Mouse (Mus musculus): ENCODE measurements around the gene Cnot3. TPM values are rescaled to one million over a fixed set of nuclear protein-coding genes. Genes with fewer than 3 reads are reported as not detected.

Gene Cnot3
- polyA plus RNA-seq (2014; fragmentation: Illumina TruSeq; extraction: RNeasy Lipid Tissue Mini Kit (QIAGEN cat#74804); ENCODE audit: low read depth, low replicate concordance): 30.1 TPM

DNA sequence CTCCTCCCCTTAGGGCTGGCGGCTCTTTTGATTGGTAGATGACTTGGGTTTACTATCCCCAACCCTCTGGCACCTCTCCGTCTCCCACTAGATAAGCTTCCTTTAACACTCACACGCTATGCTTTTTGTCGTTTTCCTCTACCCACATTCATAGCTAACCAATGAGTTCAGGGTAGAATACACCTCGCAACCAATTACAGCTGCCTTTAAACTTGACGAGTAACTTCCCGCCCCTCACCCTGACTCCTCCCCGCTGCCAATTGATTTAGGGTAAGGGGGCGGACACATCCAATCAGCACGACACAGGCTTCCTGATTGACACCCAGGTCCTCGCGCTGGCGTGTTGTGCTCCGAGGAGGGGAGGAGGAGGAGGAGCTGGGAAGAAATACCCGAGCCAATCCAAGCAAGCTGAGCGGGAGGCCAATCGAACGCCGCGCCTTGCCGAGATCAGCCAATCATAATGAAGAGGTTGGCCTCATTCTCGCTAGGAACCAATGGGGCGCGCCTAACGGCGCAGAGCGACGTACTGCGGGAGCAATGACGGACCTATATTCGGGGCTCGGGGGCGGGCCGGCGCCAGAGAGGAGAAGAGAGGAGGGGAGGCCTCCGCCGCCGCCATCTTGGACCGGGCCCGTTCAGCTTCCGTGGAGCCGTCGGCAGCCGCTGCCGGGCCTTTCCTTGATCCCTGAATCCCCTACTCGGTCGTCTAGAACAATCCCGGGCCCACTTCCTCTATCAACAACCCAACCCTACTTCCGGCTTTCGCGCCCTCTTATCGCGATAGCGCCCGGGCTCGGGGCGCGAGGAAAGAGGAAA lies at the start of gene Cnot3:
TSS of gene Cnot3 (plus strand) at position 597 of the 816 bp plus-strand sequence.

DNA sequence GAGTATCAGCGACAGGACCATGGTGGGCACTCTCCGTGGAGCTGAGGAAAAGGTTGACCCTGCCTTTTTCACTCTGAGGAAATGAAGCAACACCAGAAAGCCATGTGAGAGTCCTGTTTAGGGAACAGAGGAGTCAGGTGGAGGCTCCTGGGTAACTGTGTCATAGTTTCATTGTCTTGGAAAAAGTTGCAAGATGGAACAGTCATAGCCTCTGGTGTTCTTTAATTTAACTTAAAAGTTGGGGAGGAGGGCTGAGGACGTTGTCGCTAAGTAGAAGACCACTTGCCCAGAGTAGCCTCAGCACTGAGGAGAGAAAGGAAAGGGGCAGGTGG lies 29.0 kb upstream of the Cnot3 start, which contains the start of gene Oscar:
TSS of gene Oscar (minus strand) at position 101 of the 332 bp plus-strand sequence.

DNA sequence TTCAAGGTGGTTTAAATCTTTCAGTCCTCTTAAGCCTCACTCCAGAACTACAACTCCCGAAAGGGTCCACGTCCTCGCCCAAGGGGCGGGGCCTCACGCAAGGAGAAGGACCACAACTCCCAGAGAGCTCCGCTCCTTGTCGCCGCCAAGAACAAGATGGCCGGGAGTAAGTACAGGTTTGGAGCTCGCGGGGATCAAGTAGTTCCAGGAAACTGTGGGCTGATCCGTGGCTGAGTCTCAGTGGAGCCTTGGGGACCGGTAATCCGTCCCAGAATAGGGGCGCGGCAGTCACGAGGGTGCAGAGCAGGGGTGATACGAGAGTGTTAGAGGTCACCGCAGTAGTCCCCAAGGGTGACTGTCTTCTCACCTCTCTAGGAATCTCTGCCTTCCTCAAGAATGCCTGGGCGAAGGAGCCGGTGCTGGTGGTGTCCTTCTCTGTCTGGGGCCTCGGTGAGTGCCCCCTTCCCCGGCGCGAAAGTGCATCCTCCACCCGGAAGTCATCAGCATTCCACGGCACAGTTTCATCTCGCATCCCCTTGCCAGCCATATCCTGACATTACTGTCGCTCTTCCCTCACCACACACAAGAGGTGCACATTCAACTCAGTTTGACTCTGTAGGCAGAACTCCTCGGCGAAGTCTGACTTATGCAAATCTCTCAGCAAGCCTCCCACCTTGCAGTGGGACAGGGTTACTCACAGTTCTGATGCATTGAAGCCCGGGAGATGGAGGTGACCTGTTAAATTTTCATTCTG lies 27.6 kb upstream of the Cnot3 start, which contains the start of gene Ndufa3:
TSS of gene Ndufa3 (plus strand) at position 132 of the 754 bp plus-strand sequence.

DNA sequence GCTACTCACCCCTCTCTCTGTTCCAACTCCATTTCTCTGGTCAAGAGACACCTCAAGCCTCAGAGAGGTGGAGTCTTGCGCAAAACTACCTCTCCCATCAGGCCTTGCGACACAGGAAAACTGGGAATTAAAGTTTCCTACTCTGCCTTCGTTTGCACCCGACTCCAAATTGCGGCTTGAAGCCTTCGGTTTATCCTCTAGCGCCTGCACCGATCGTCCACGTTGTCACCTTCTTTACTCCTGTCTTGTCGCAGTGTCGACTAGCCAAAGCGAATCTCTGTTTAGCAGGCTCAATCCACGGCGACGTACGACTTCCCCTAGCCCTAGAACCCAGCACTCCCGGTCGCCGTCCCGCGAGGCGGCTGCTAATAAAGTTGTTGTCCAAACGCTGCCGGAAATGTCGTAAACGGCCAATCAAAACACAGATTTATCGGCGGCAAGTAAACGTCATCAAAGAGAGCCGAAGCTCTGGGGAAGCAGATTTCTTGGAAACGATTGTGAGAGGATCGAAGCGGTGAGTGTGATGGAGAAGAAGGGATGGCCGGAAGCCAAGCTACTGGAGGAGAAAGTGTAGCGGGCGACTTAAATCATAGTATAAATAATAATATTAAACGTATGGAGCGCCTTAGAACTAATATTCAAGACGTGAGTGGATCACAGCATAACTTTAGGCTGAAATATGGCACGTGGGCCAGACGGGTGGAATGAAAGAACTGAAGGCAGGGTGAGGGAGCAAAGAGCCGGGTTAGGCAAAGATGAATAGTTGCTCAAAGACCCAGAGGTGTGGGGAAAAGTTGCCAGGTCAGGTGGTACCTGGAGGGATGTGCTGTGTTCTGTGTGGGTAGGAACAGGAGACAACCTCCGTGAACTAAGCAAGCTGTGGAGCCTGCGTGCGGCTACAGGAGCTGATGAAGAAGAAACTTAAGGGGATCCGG lies 15.3 kb upstream of the Cnot3 start, which contains the start of the genes Tfpt and Prpf31:
TSS of gene Tfpt (minus strand) at position 387 of the 935 bp plus-strand sequence.
TSS of gene Prpf31 (plus strand) at position 443 of the 935 bp plus-strand sequence.

DNA sequence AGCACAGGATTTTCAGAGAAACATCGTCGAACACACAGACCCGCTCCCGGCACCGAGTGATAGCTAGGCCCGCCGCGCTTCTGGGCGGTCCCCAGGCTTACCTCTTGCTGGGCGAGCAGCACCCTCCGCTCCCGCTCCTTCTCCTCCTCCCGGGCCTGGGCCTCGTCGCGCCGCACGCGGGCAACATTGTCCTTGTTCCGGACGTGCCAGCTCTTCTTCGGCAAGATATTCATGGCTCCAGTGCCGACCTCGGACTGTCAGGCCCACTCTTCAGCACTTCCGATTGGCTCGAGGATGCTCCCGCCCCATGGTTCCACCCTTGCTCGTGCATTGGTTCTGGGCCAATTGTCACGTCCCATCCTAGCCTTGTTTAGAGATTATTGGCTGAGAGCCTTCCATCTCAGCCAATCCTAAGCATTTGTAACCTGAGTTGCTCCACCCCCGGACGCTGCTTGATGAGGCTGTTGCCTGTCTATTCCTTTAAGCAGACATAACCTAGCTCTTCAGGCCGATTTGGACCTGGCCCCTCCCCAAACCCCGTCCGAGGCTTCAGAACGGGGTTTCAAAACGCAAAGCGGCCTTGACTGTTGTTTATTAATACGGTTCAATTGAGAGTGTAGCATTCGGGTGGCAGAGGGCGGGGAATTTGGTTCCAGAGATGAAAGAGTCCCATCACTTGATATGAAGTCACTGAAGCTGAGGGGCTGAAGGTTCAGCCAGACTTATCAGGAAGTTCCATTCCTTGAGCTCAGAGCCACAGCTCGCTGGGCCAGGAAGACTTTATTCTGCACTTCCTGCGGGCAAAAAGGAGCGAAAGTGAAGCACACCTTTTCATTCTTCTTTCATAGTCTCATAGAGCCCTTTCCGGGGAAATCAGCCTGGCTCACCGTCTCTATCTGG lies 20.4 kb downstream of the Cnot3 start, which contains the start of gene Leng1:
TSS of gene Leng1 (minus strand) at position 626 of the 900 bp plus-strand sequence.

DNA sequence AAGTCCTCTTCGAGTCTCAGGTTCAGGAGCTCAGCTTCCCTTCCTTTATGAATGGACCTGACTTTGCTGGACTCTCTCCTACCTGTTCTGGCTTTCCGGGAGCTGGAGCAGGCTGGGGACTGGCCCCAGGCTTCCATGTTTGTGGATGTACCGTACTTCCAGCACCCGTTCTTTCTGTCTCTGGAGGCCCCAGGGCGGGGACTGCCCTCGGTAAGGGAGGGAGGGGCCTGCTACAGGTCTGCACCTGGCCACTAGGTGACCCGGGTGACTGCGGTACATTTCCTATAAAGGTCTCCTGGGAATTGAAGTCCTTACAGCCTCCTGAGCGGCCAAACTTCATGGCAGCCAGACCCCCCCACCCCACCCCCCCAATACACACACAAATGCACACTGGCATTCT lies 32.3 kb downstream of the Cnot3 start, which contains the start of gene Tmc4:
TSS of gene Tmc4 (minus strand) at position 212 of the 400 bp plus-strand sequence.

DNA sequence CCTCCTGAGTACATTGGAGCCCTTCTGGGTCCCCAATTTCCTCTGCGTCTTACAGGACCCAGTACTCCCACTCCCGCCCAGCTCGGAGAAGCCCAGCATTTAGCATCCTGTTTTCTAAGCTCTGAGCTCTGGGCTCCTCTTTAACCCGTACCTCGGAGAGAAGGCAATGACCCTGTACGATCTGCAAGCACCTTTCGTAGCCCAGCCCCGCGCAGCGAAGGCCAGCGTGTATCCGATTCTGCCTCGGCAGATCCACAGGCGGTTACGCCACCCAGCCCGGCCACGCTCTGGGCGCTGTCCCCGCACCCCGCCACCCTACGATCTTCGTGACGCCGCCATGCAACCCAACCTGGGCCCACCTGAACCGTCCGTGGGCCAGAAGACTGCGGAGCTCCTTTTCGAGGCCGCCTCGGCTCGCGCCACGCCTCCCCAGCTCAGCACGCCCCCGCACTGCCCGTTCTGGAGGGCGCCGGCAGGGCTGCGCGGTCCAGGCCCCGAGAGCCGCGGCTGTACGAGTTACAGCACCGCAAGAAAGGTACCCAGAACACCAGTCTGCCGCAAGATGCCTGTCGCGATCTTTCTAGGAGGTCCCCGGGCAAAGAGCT lies 47.4 kb downstream of the Cnot3 start, which contains the start of gene Tsen34:
TSS of gene Tsen34 (plus strand) at position 482 of the 605 bp plus-strand sequence.

DNA sequence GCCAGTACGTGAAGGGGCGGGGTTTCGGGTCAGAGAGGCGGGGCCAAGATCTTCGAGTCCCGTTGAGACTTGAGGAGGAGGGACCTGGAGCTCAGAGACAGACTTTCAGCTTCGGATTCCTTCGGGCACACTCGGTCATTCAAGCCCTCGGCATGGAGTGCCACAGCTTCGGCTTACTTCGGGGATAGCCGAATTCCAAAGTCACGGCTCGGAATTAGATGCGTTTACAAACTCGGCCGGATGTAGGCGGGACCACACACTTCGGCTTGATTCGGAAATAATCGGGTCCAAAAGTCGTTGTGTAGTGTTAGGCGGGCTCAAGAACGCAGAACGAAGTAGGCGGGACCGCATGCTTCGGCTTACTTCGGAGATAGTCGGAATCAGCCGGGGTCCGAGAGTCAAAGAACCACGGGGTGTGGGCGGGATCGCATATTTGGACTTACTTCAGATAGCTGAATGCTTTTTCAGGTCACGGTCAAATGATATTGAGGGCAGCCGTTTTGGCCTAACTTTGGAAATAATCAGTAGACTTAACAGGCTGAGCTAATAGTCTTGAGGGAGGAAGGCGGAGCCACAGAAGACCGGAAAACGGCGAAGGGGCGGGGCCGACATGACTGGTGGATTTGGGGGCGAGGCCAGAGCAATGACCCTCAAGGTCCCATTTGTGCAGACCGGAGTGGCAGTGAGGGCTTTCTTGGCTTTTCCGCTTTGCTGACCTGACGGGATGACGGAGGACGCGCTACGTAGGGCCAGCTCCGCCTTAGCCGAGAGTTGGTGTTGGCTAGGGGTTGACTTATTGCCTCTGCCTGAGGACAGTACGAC lies 48.1 kb downstream of the Cnot3 start, which contains the start of gene Mboat7:
TSS of gene Mboat7 (minus strand) at position 537 of the 822 bp plus-strand sequence.

DNA sequence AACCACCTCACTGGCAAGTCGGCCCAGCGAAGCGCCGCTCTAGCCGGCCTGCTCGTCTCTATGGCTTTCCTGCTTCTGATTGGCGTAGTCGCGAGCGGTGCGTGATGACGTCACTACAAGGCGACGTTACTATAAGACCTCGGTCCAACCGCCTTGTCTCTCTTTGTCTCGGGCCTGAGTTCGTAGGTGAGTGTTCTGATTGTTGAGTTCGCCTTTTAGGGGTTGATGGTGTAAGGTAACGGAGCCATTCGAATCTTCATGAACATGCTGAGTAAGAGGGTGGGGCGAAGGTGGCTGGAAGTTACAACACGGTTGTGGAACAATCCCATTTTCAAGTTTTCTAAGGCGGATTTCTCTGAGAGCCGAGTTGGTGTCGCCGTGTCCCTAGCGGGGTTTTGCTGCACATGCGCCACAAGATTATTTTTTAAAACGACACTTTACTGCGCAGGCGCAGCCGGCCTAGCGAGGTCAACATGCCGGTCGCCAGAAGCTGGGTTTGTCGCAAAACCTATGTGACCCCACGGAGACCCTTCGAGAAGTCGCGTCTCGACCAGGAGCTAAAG lies 58.9 kb downstream of the Cnot3 start, which contains the start of gene Rps9:
TSS of gene Rps9 (plus strand) at position 115 of the 563 bp plus-strand sequence.

Other genes starting within 250 kb of the Cnot3 start
- 4.2 TPM for gene Cacng6, start 221.1 kb upstream of the Cnot3 start, polyA plus RNA-seq (2014; fragmentation: Illumina TruSeq; extraction: RNeasy Lipid Tissue Mini Kit (QIAGEN cat#74804); ENCODE audit: low read depth, low replicate concordance)
- not detected for gene Tarm1, start 142.6 kb upstream of the Cnot3 start, polyA plus RNA-seq (2014; fragmentation: Illumina TruSeq; extraction: RNeasy Lipid Tissue Mini Kit (QIAGEN cat#74804); ENCODE audit: low read depth, low replicate concordance)
- gene Oscar, start 29.1 kb upstream of the Cnot3 start, polyA plus RNA-seq (2014; fragmentation: Illumina TruSeq; extraction: RNeasy Lipid Tissue Mini Kit (QIAGEN cat#74804); ENCODE audit: low read depth, low replicate concordance): not detected
- 1,418 TPM for gene Ndufa3, start 27.9 kb upstream of the Cnot3 start, polyA plus RNA-seq (2014; fragmentation: Illumina TruSeq; extraction: RNeasy Lipid Tissue Mini Kit (QIAGEN cat#74804); ENCODE audit: low read depth, low replicate concordance)
- gene Tfpt, start 15.3 kb upstream of the Cnot3 start, polyA plus RNA-seq (2014; fragmentation: Illumina TruSeq; extraction: RNeasy Lipid Tissue Mini Kit (QIAGEN cat#74804); ENCODE audit: low read depth, low replicate concordance): 21.6 TPM
- 32.6 TPM for gene Prpf31, start 15.3 kb upstream of the Cnot3 start, polyA plus RNA-seq (2014; fragmentation: Illumina TruSeq; extraction: RNeasy Lipid Tissue Mini Kit (QIAGEN cat#74804); ENCODE audit: low read depth, low replicate concordance)
- 18.2 TPM for gene Leng1, start 20.6 kb downstream of the Cnot3 start, polyA plus RNA-seq (2014; fragmentation: Illumina TruSeq; extraction: RNeasy Lipid Tissue Mini Kit (QIAGEN cat#74804); ENCODE audit: low read depth, low replicate concordance)
- gene Tmc4, start 32.3 kb downstream of the Cnot3 start, polyA plus RNA-seq (2014; fragmentation: Illumina TruSeq; extraction: RNeasy Lipid Tissue Mini Kit (QIAGEN cat#74804); ENCODE audit: low read depth, low replicate concordance): 2.0 TPM
- 63.7 TPM for gene Tsen34, start 47.6 kb downstream of the Cnot3 start, polyA plus RNA-seq (2014; fragmentation: Illumina TruSeq; extraction: RNeasy Lipid Tissue Mini Kit (QIAGEN cat#74804); ENCODE audit: low read depth, low replicate concordance)
- 26.1 TPM for gene Mboat7, start 48.3 kb downstream of the Cnot3 start, polyA plus RNA-seq (2014; fragmentation: Illumina TruSeq; extraction: RNeasy Lipid Tissue Mini Kit (QIAGEN cat#74804); ENCODE audit: low read depth, low replicate concordance)
- 1,030 TPM for gene Rps9, start 58.7 kb downstream of the Cnot3 start, polyA plus RNA-seq (2014; fragmentation: Illumina TruSeq; extraction: RNeasy Lipid Tissue Mini Kit (QIAGEN cat#74804); ENCODE audit: low read depth, low replicate concordance)
- 3.3 TPM for gene Pirb, start 75.1 kb downstream of the Cnot3 start, polyA plus RNA-seq (2014; fragmentation: Illumina TruSeq; extraction: RNeasy Lipid Tissue Mini Kit (QIAGEN cat#74804); ENCODE audit: low read depth, low replicate concordance)
- not detected for gene Gm15448, start 180.4 kb downstream of the Cnot3 start, polyA plus RNA-seq (2014; fragmentation: Illumina TruSeq; extraction: RNeasy Lipid Tissue Mini Kit (QIAGEN cat#74804); ENCODE audit: low read depth, low replicate concordance)
- gene Pira2, start 199.8 kb downstream of the Cnot3 start, polyA plus RNA-seq (2014; fragmentation: Illumina TruSeq; extraction: RNeasy Lipid Tissue Mini Kit (QIAGEN cat#74804); ENCODE audit: low read depth, low replicate concordance): 0.16 TPM